Mouse (Mus musculus) liver, embryonic 16.5 days (tissue): ENCODE measurements around the gene Smarcc1. TPM values are rescaled to one million over a fixed set of nuclear protein-coding genes. Genes with fewer than 3 reads are reported as not detected.

Experiments
- ATAC-seq: fragments of 200-750 bp; cut with Nextera tagmentation; 2 replicates; pipeline ENCODE4 v1.8.0; 2017; ENCODE audit warnings: low read depth, mild to moderate bottlenecking, moderate number of reproducible peaks, moderate library complexity
- H3K27ac ChIP-seq: fragments of 300-500 bp; sonication (generic); 2 replicates; pipeline ENCODE4 v1.5.1; 2014; ENCODE audit warnings: mild to moderate bottlenecking, low read length
- H3K27me3 ChIP-seq: fragments of 300-500 bp; sonication (generic); 2 replicates; pipeline ENCODE4 v1.6.1; 2014; ENCODE audit warnings: low read depth, low read length, mixed read lengths; ENCODE audit not compliant: control insufficient read depth, insufficient read depth
- H3K36me3 ChIP-seq: fragments of 300-500 bp; sonication (generic); 2 replicates; pipeline ENCODE4 v1.6.1; 2014; ENCODE audit warnings: mild to moderate bottlenecking; ENCODE audit not compliant: control insufficient read depth, insufficient read depth
- H3K4me1 ChIP-seq: fragments of 300-500 bp; sonication (generic); 2 replicates; pipeline ENCODE4 v1.6.1; 2014; ENCODE audit warnings: low read depth, low read length, mixed read lengths; ENCODE audit not compliant: control insufficient read depth
- H3K4me2 ChIP-seq: fragments of 300-500 bp; sonication (generic); 2 replicates; pipeline ENCODE4 v1.6.1; 2014; ENCODE audit warnings: low read depth, low read length, mixed read lengths
- H3K4me3 ChIP-seq: fragments of 300-500 bp; sonication (generic); 2 replicates; pipeline ENCODE4 v1.5.1; 2014; ENCODE audit warnings: low read depth, mild to moderate bottlenecking, low read length
- H3K9ac ChIP-seq: fragments of 300-500 bp; sonication (generic); 2 replicates; pipeline ENCODE4 v1.6.1; 2014; ENCODE audit warnings: low read depth, low read length
- H3K9me3 ChIP-seq: fragments of 300-500 bp; sonication (generic); replicated peaks from 2 replicates; pipeline ENCODE4 v1.6.1; 2016; ENCODE audit warnings: low read length; ENCODE audit not compliant: control insufficient read depth
- WGBS: fragments of 180-500 bp; shearing (Covaris S2); extraction: QIAGEN DNeasy Blood & Tissue Kit; methylation state at CpG from one replicate; pipeline ENCODE4 v1.1.7; 2014; ENCODE audit not compliant: insufficient replicate concordance; 5-methylcytosine and 5-hydroxymethylcytosine counted together
- polyA plus RNA-seq: library from polyadenylated mRNA; unstranded; fragments of >200 nt; fragmentation: Nextera tagmentation; extraction: Ambion mirVana; gene quantifications from 2 replicates; pipeline ENCODE4 v1.2.1, GENCODE M21; 2015

The Smarcc1 gene
- polyA plus RNA-seq, 1 experiment from 2014 or later = 25.7 TPM

GRCm38 (mm10) chr9:110208967-110209366 lies 91.5 kb downstream of the Smarcc1 start:
- peaks cover 10% of the 10 kb centered on the region for H3K36me3 ChIP-seq
- WGBS = 83% methylated on average over 3 of the region's 3 CpGs
- no peak overlapping the region for H3K9ac ChIP-seq
- H3K4me1 ChIP-seq = no peaks in the 10 kb centered on the region
- ATAC-seq = no peak
- H3K27ac ChIP-seq = no peak overlapping the region
- H3K27me3 ChIP-seq = no peaks in the 10 kb centered on the region
- no peak overlapping the region for H3K4me2 ChIP-seq
- no peak overlapping the region for H3K4me3 ChIP-seq
- H3K9me3 ChIP-seq = no peaks in the 10 kb centered on the region

GRCm38 (mm10) chr9:110224273-110224672 lies 106.8 kb downstream of the Smarcc1 start:
- H3K27me3 ChIP-seq = no peaks in the 10 kb centered on the region
- no peak overlapping the region for H3K4me3 ChIP-seq
- H3K4me2 ChIP-seq = no peak overlapping the region
- no peak overlapping the region for H3K9ac ChIP-seq
- H3K4me1 ChIP-seq = no peaks in the 10 kb centered on the region
- no peaks in the 10 kb centered on the region for H3K9me3 ChIP-seq
- peaks cover 11% of the 10 kb centered on the region for H3K36me3 ChIP-seq
- WGBS = 90% methylated on average over 4 of the region's 4 CpGs
- no peak overlapping the region for H3K27ac ChIP-seq
- no peak for ATAC-seq

- Histone ChIP-seq H3K4me3 (no peak overlapping the region), H3K4me1 (no peaks in the 10 kb centered on the region), H3K9ac (no peak overlapping the region), H3K27ac (no peak overlapping the region), H3K9me3 (no peaks in the 10 kb centered on the region), H3K27me3 (no peaks in the 10 kb centered on the region), H3K36me3 (peaks cover 11% of the 10 kb centered on the region), H3K4me2 (no peak overlapping the region)
- no peak for ATAC-seq
- 81% methylated on average over 4 of the region's 4 CpGs for WGBS
These were observed 108.7 kb downstream of the Smarcc1 start for GRCm38 (mm10) chr9:110226191-110226590.

GRCm38 (mm10) chr9:110228671-110229070 lies 111.2 kb downstream of the Smarcc1 start:
- Histone ChIP-seq H3K27ac (no peak overlapping the region), H3K9ac (no peak overlapping the region), H3K9me3 (no peaks in the 10 kb centered on the region), H3K27me3 (no peaks in the 10 kb centered on the region), H3K4me3 (no peak overlapping the region), H3K4me1 (no peaks in the 10 kb centered on the region), H3K4me2 (no peak overlapping the region), H3K36me3 (peaks cover 3% of the 10 kb centered on the region)
- 82% methylated on average over 6 of the region's 6 CpGs for WGBS
- ATAC-seq = no peak

GRCm38 (mm10) chr9:110229112-110229511 lies 111.6 kb downstream of the Smarcc1 start:
- no peaks in the 10 kb centered on the region for H3K9me3 ChIP-seq
- H3K4me2 ChIP-seq = no peak overlapping the region
- no peak overlapping the region for H3K27ac ChIP-seq
- H3K4me3 ChIP-seq = no peak overlapping the region
- H3K4me1 ChIP-seq = no peaks in the 10 kb centered on the region
- peaks cover 3% of the 10 kb centered on the region for H3K36me3 ChIP-seq
- no peaks in the 10 kb centered on the region for H3K27me3 ChIP-seq
- H3K9ac ChIP-seq = no peak overlapping the region
- WGBS = 88% methylated on average over 1 of the region's 1 CpGs
- ATAC-seq = no peak

- no peaks in the 10 kb centered on the region for H3K27me3 ChIP-seq
- H3K4me3 ChIP-seq = no peak overlapping the region
- no peak overlapping the region for H3K4me2 ChIP-seq
- no peaks in the 10 kb centered on the region for H3K9me3 ChIP-seq
- H3K27ac ChIP-seq = no peak overlapping the region
- H3K4me1 ChIP-seq = no peaks in the 10 kb centered on the region; the same call in 1 of the 2 replicates
- WGBS = 64% methylated on average over 10 of the region's 10 CpGs
- no peaks in the 10 kb centered on the region; the same call in none of the 2 replicates for H3K36me3 ChIP-seq
- H3K9ac ChIP-seq = no peak overlapping the region
- ATAC-seq = no peak
These were observed 112.2 kb downstream of the Smarcc1 start for GRCm38 (mm10) chr9:110229566-110230248.

GRCm38 (mm10) chr9:110230395-110231071 lies 113.0 kb downstream of the Smarcc1 start:
- Histone ChIP-seq H3K27me3 (no peaks in the 10 kb centered on the region), H3K36me3 (peaks cover 8% of the 10 kb centered on the region), H3K4me3 (no peak overlapping the region), H3K27ac (no peak overlapping the region), H3K9ac (no peak overlapping the region), H3K9me3 (no peaks in the 10 kb centered on the region), H3K4me1 (no peaks in the 10 kb centered on the region; the same call in 1 of the 2 replicates), H3K4me2 (no peak overlapping the region)
- no peak for ATAC-seq
- 78% methylated on average over 16 of the region's 16 CpGs for WGBS

GRCm38 (mm10) chr9:110234962-110235361 lies 117.5 kb downstream of the Smarcc1 start:
- Histone ChIP-seq H3K4me3 (no peak overlapping the region), H3K4me2 (no peak overlapping the region), H3K9ac (no peak overlapping the region), H3K27me3 (no peaks in the 10 kb centered on the region), H3K36me3 (peaks cover 11% of the 10 kb centered on the region), H3K9me3 (no peaks in the 10 kb centered on the region), H3K4me1 (no peaks in the 10 kb centered on the region; the same call in 1 of the 2 replicates), H3K27ac (no peak overlapping the region)
- 40% methylated on average over 6 of the region's 6 CpGs for WGBS
- peak; percentile 43 for ATAC-seq

GRCm38 (mm10) chr9:110243221-110243833 lies 125.8 kb downstream of the Smarcc1 start, which contains the start of gene Cspg5:
Cspg5 (plus strand) TSS chr9:110243783.
- Histone ChIP-seq H3K36me3 (no peaks in the 10 kb centered on the region), H3K27me3 (peaks cover 38% of the 10 kb centered on the region), H3K4me1 (peaks cover 8% of the 10 kb centered on the region), H3K4me2 (no peak within 1 kb of the TSS), H3K9me3 (no peaks in the 10 kb centered on the region), H3K4me3 (no peak within 1 kb of the TSS), H3K9ac (no peak within 1 kb of the TSS), H3K27ac (no peak within 1 kb of the TSS)
- 36% methylated on average over 7 of the region's 7 CpGs for WGBS
- no peak for ATAC-seq
